Mouse (Mus musculus): Measurements from ENCODE around the gene Lztfl1. TPM values are rescaled to one million over a fixed set of nuclear protein-coding genes. Genes with fewer than 3 reads are reported as not detected.
"Not testable (repeated sequence)": the region's sequence is repeated elsewhere in the genome, so short reads cannot be mapped to it uniquely, and the experiment has no call there.

The Lztfl1 gene
- total RNA-seq, 2 experiments from 2014 or later, result 15.4 to 18.0 TPM

GRCm38 (mm10) chr9:123688227-123688626 lies 29.3 kb downstream of the Lztfl1 start:
- ATAC-seq (replicated peaks; ENCODE audit: low FRiP score, poor library complexity, severe bottlenecking), result no peak

GRCm38 (mm10) chr9:123686206-123686605 lies 31.3 kb downstream of the Lztfl1 start:
- ATAC-seq (replicated peaks; ENCODE audit: low FRiP score, poor library complexity, severe bottlenecking), result no peak

- ATAC-seq (replicated peaks; ENCODE audit: low FRiP score, poor library complexity, severe bottlenecking), result no peak
These were observed 33.8 kb downstream of the Lztfl1 start for GRCm38 (mm10) chr9:123683704-123684103.

GRCm38 (mm10) chr9:123679198-123679597 lies 38.3 kb downstream of the Lztfl1 start:
- peak; percentile 25; the same call in 1 of the 2 replicates for ATAC-seq (replicated peaks; ENCODE audit: low FRiP score, poor library complexity, severe bottlenecking)

- peak; percentile 93 for ATAC-seq (replicated peaks; ENCODE audit: low FRiP score, poor library complexity, severe bottlenecking)
These were observed 39.0 kb downstream of the Lztfl1 start, which contains the start of the genes Ccr9 and Slc6a20a for GRCm38 (mm10) chr9:123678327-123679105. Ccr9 (plus strand) TSS chr9:123678439. Slc6a20a (minus strand) TSS chr9:123678885.

GRCm38 (mm10) chr9:123665645-123666044 lies 51.9 kb downstream of the Lztfl1 start:
- ATAC-seq (replicated peaks; ENCODE audit: low FRiP score, poor library complexity, severe bottlenecking), result peak; percentile 53; the same call in 1 of the 2 replicates

- not testable (repeated sequence) for ATAC-seq (replicated peaks; ENCODE audit: low FRiP score, poor library complexity, severe bottlenecking)
These were observed 57.4 kb downstream of the Lztfl1 start for GRCm38 (mm10) chr9:123659986-123660676.

GRCm38 (mm10) chr9:123658981-123659380 lies 58.5 kb downstream of the Lztfl1 start:
- ATAC-seq (replicated peaks; ENCODE audit: low FRiP score, poor library complexity, severe bottlenecking), result no peak

- no peak for ATAC-seq (replicated peaks; ENCODE audit: low FRiP score, poor library complexity, severe bottlenecking)
These were observed 60.0 kb downstream of the Lztfl1 start for GRCm38 (mm10) chr9:123657457-123657856.

GRCm38 (mm10) chr9:123651369-123651768 lies 66.1 kb downstream of the Lztfl1 start:
- ATAC-seq (replicated peaks; ENCODE audit: low FRiP score, poor library complexity, severe bottlenecking), result no peak

GRCm38 (mm10) chr9:123649785-123650511 lies 67.5 kb downstream of the Lztfl1 start:
- ATAC-seq (replicated peaks; ENCODE audit: low FRiP score, poor library complexity, severe bottlenecking), result no peak

Other genes starting within 250 kb of the Lztfl1 start
- 59.1 and 60.2 TPM in 2 replicates for gene Limd1, start 239.0 kb downstream of the Lztfl1 start, total RNA-seq (2015; ENCODE audit: low replicate concordance)
- gene Limd1, start 239.0 kb downstream of the Lztfl1 start, total RNA-seq (2017; ENCODE audit: low replicate concordance), result 46.1 and 70.6 TPM in 2 replicates
- gene Sacm1l, start 187.9 kb downstream of the Lztfl1 start, total RNA-seq (2015; ENCODE audit: low replicate concordance), result 23.1 and 25.2 TPM in 2 replicates
- gene Sacm1l, start 187.9 kb downstream of the Lztfl1 start, total RNA-seq (2017; ENCODE audit: low replicate concordance), result 23.8 and 32.0 TPM in 2 replicates
- gene Slc6a20b, start 85.1 kb downstream of the Lztfl1 start, total RNA-seq (2015; ENCODE audit: low replicate concordance), result 2.5 and 7.1 TPM in 2 replicates
- gene Slc6a20b, start 85.1 kb downstream of the Lztfl1 start, total RNA-seq (2017; ENCODE audit: low replicate concordance), result 3.4 and 5.1 TPM in 2 replicates
- 2.9 and 5.0 TPM in 2 replicates for gene Ccr9, start 39.3 kb downstream of the Lztfl1 start, total RNA-seq (2015; ENCODE audit: low replicate concordance)
- gene Ccr9, start 39.3 kb downstream of the Lztfl1 start, total RNA-seq (2017; ENCODE audit: low replicate concordance), result 1.0 and 1.4 TPM in 2 replicates
- gene Slc6a20a, start 38.8 kb downstream of the Lztfl1 start, total RNA-seq (2015; ENCODE audit: low replicate concordance), result 133 and 154 TPM in 2 replicates
- gene Slc6a20a, start 38.8 kb downstream of the Lztfl1 start, total RNA-seq (2017; ENCODE audit: low replicate concordance), result 73.2 and 116 TPM in 2 replicates
- 3.6 and 5.9 TPM in 2 replicates for gene Cxcr6, start 88.8 kb upstream of the Lztfl1 start, total RNA-seq (2015; ENCODE audit: low replicate concordance)
- 0.64 TPM in 1 of 2 replicates, not detected in the other for gene Cxcr6, start 88.8 kb upstream of the Lztfl1 start, total RNA-seq (2017; ENCODE audit: low replicate concordance)
- gene Fyco1, start 134.2 kb upstream of the Lztfl1 start, total RNA-seq (2015; ENCODE audit: low replicate concordance), result 21.3 and 21.4 TPM in 2 replicates
- 12.6 and 16.3 TPM in 2 replicates for gene Fyco1, start 134.2 kb upstream of the Lztfl1 start, total RNA-seq (2017; ENCODE audit: low replicate concordance)
- gene Xcr1, start 144.3 kb upstream of the Lztfl1 start, total RNA-seq (2015; ENCODE audit: low replicate concordance), result 0.84 TPM in 1 of 2 replicates, not detected in the other
- gene Xcr1, start 144.3 kb upstream of the Lztfl1 start, total RNA-seq (2017; ENCODE audit: low replicate concordance), result not detected in 2 replicates